Mouse (Mus musculus): ENCODE measurements around the gene Lmbrd1.
"Not testable (repeated sequence)": the region's sequence is repeated elsewhere in the genome, so short reads cannot be mapped to it uniquely, and the experiment has no call there.

Lmbrd1 gene

GRCm38 (mm10) chr1:24729784-24730183 lies 51.4 kb downstream of the Lmbrd1 start:
- DNase-seq: no peak

- DNase-seq: no peak
Measured at GRCm38 (mm10) chr1:24732286-24732685, 53.9 kb downstream of the Lmbrd1 start.

- no peak for DNase-seq
Measured at GRCm38 (mm10) chr1:24734866-24735265, 56.4 kb downstream of the Lmbrd1 start.

GRCm38 (mm10) chr1:24740903-24741302 lies 62.5 kb downstream of the Lmbrd1 start:
- DNase-seq: no peak

GRCm38 (mm10) chr1:24741552-24741951 lies 63.1 kb downstream of the Lmbrd1 start:
- no peak for DNase-seq

GRCm38 (mm10) chr1:24743191-24743924 lies 64.9 kb downstream of the Lmbrd1 start:
- DNase-seq: no peak

- no peak for DNase-seq
Measured at GRCm38 (mm10) chr1:24752715-24753114, 74.3 kb downstream of the Lmbrd1 start.

GRCm38 (mm10) chr1:24758516-24758915 lies 80.1 kb downstream of the Lmbrd1 start:
- no peak for DNase-seq

- no peak for DNase-seq
Measured at GRCm38 (mm10) chr1:24766466-24766865, 88.0 kb downstream of the Lmbrd1 start.

- DNase-seq: not testable (repeated sequence)
Measured at GRCm38 (mm10) chr1:24767197-24767596, 88.8 kb downstream of the Lmbrd1 start.

- DNase-seq: no peak
Measured at GRCm38 (mm10) chr1:24773642-24774041, 95.2 kb downstream of the Lmbrd1 start.

GRCm38 (mm10) chr1:24776576-24776975 lies 98.1 kb downstream of the Lmbrd1 start:
- no peak for DNase-seq

GRCm38 (mm10) chr1:24793168-24793567 lies 114.7 kb downstream of the Lmbrd1 start:
- DNase-seq: no peak

- not testable (repeated sequence) for DNase-seq
Measured at GRCm38 (mm10) chr1:24807971-24808370, 129.5 kb downstream of the Lmbrd1 start.

Measured in kidney, adult 9 months (tissue).